Mouse (Mus musculus) neural tube, embryonic 13.5 days (tissue): ENCODE data around the gene Ank2. TPM values are rescaled to one million over a fixed set of nuclear protein-coding genes. Genes with fewer than 3 reads are reported as not detected.

Source experiments
- ATAC-seq: fragments of 200-750 bp; cut with Nextera tagmentation; 2 replicates; pipeline ENCODE4 v1.8.0; 2017; ENCODE audit warnings: low read depth, mild to moderate bottlenecking, moderate TSS enrichment, moderate library complexity
- H3K27ac ChIP-seq: fragments of 300-500 bp; sonication (generic); replicated peaks from 2 replicates; pipeline ENCODE4 v1.5.1; 2015; ENCODE audit warnings: moderate library complexity, mild to moderate bottlenecking, inconsistent platforms
- H3K27me3 ChIP-seq: fragments of 300-500 bp; sonication (generic); 2 replicates; pipeline ENCODE4 v1.6.1; 2015; ENCODE audit warnings: mild to moderate bottlenecking, inconsistent platforms
- H3K36me3 ChIP-seq: fragments of 300-500 bp; sonication (generic); 2 replicates; pipeline ENCODE4 v1.6.1; 2015; ENCODE audit warnings: mild to moderate bottlenecking, inconsistent platforms
- H3K4me1 ChIP-seq: fragments of 300-500 bp; sonication (generic); replicated peaks from 2 replicates; pipeline ENCODE4 v1.6.1; 2015; ENCODE audit warnings: inconsistent platforms
- H3K4me2 ChIP-seq: fragments of 300-500 bp; sonication (generic); 2 replicates; pipeline ENCODE4 v1.6.1; 2015; ENCODE audit warnings: inconsistent platforms, mild to moderate bottlenecking, moderate library complexity
- H3K4me3 ChIP-seq: fragments of 300-500 bp; sonication (generic); 2 replicates; pipeline ENCODE4 v1.5.1; 2015; ENCODE audit warnings: mild to moderate bottlenecking, inconsistent platforms
- H3K9ac ChIP-seq: fragments of 300-500 bp; sonication (generic); 2 replicates; pipeline ENCODE4 v1.6.1; 2015; ENCODE audit warnings: moderate library complexity, mild to moderate bottlenecking, inconsistent platforms
- H3K9me3 ChIP-seq: fragments of 300-500 bp; sonication (generic); 2 replicates; pipeline ENCODE4 v1.6.1; 2016; ENCODE audit warnings: inconsistent platforms
- WGBS: fragments of 180-500 bp; shearing (Covaris S2); methylation state at CpG from one replicate; pipeline ENCODE4 v1.1.7; 2015; 5-methylcytosine and 5-hydroxymethylcytosine counted together
- polyA plus RNA-seq: library from polyadenylated mRNA; unstranded; fragments of >200 nt; fragmentation: Nextera tagmentation; extraction: Ambion mirVana; gene quantifications from 2 replicates; pipeline ENCODE4 v1.2.1, GENCODE M21; 2015

The Ank2 gene
- polyA plus RNA-seq, 1 experiment from 2014 or later = 119 TPM

GRCm38 (mm10) chr3:127205883-127206434, 293.2 kb downstream of the Ank2 start:
- Histone ChIP-seq H3K9ac (no peak overlapping the region), H3K36me3 (no peaks in the 10 kb centered on the region), H3K27ac (no peak overlapping the region; the same call in 1 of the 2 replicates), H3K9me3 (no peaks in the 10 kb centered on the region), H3K4me3 (no peak overlapping the region), H3K4me2 (no peak overlapping the region), H3K27me3 (no peaks in the 10 kb centered on the region), H3K4me1 (peaks cover 10% of the 10 kb centered on the region; the same call in 1 of the 2 replicates)
- no peak for ATAC-seq
- WGBS = 87% methylated on average over 5 of the region's 5 CpGs

DNA sequence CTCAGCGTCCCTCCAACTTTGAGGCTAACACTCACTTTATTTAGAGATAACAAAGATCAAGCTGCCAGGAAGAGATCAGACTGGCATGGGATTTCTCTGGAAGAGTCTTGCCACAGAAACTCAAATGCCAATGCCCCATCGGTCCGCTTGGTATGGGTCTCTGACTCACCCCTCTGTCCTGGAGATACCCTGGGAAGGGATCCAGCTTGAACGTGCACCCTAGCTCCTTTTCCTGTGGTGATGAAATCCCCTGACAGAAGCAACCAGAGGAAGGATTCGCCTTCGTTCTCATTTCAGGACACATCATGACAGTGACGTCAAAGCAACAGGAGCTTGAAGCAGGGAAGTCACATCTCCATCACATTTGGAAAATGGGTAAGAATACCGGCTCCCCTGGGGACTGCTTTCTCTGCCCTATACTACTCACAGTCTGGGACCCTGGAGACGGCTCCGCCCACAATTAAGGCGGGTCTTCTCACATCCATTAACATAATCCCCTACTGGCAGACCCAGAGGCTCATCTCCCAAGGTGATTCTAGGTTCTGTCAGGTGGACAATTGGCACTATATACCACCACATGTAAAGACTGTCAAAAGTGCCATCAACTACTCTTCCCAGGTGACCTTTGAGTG, 296.6 kb downstream of the Ank2 start:
- H3K9ac ChIP-seq = no peak overlapping the region
- H3K4me1 ChIP-seq = peaks cover 11% of the 10 kb centered on the region; the same call in 1 of the 2 replicates
- H3K36me3 ChIP-seq = no peaks in the 10 kb centered on the region
- H3K9me3 ChIP-seq = no peaks in the 10 kb centered on the region
- no peak overlapping the region for H3K4me3 ChIP-seq
- H3K27ac ChIP-seq = no peak overlapping the region
- ATAC-seq = no peak
- H3K27me3 ChIP-seq = no peaks in the 10 kb centered on the region
- 54% methylated on average over 11 of the region's 11 CpGs for WGBS
- no peak overlapping the region for H3K4me2 ChIP-seq

GRCm38 (mm10) chr3:127200789-127201188, 298.4 kb downstream of the Ank2 start:
- no peak overlapping the region for H3K27ac ChIP-seq
- 65% methylated on average over 3 of the region's 3 CpGs for WGBS
- no peak for ATAC-seq

GRCm38 (mm10) chr3:127199112-127199665, 300.0 kb downstream of the Ank2 start:
- no peak overlapping the region for H3K4me3 ChIP-seq
- no peaks in the 10 kb centered on the region for H3K27me3 ChIP-seq
- 0 out of 2 replicates have a peak overlapping the region, but pooled peaks have one; percentile 0 for H3K27ac ChIP-seq
- H3K4me2 ChIP-seq = no peak overlapping the region
- no peaks in the 10 kb centered on the region for H3K36me3 ChIP-seq
- peaks cover 9% of the 10 kb centered on the region for H3K4me1 ChIP-seq
- H3K9ac ChIP-seq = no peak overlapping the region
- 83% methylated on average over 9 of the region's 9 CpGs for whole genome bisulfite sequencing
- no peaks in the 10 kb centered on the region for H3K9me3 ChIP-seq
- ATAC-seq = no peak

More at GRCm38 (mm10) chr3:127200789-127201188, 298.4 kb downstream of the Ank2 start:
- peaks cover 9% of the 10 kb centered on the region; the same call in 1 of the 2 replicates for H3K4me1 ChIP-seq
- H3K9ac ChIP-seq = no peak overlapping the region
- H3K4me2 ChIP-seq = no peak overlapping the region
- no peaks in the 10 kb centered on the region for H3K9me3 ChIP-seq
- no peak overlapping the region for H3K4me3 ChIP-seq
- no peaks in the 10 kb centered on the region for H3K27me3 ChIP-seq
- H3K36me3 ChIP-seq = no peaks in the 10 kb centered on the region

DNA sequence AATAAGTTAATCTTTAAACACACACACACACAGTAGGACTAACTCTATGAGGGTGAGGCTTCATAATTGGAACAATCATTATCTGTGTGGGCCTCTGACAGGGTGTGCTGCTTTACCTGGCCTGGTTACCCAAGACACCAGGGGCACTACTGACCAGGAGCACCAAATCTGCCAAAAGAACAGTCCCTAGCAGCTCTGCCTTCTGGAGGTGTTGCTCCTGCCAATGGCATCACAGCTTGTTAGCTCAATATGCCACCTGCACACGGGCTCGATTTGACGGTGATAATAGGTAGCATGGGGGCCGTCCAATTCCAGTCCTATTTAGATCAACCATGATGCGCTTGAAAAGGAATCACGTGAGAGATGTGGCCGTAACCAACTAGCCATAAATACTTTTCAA, 300.5 kb downstream of the Ank2 start:
- no peak for ATAC-seq
- Histone ChIP-seq H3K27me3 (no peaks in the 10 kb centered on the region), H3K9me3 (no peaks in the 10 kb centered on the region), H3K27ac (no peak overlapping the region), H3K4me3 (no peak overlapping the region), H3K36me3 (no peaks in the 10 kb centered on the region), H3K4me1 (peaks cover 9% of the 10 kb centered on the region), H3K9ac (no peak overlapping the region), H3K4me2 (no peak overlapping the region)
- WGBS = 74% methylated on average over 7 of the region's 7 CpGs

DNA sequence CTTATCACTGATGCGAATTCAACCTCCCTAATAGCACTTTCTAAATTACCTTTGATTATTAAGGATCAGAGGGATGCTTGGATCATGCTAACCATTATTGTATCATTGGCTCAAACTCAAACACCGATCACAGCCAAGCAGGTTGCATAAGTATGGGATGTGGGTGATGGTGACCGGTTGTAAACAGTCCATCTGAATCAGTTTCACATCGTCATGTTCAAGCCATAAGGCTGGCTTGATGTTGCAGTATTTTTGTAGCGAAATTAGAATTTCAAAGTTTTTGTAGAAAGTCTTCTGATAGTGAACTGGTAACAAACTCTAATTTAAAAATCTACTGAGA, 310.4 kb downstream of the Ank2 start:
- H3K4me1 ChIP-seq = peaks cover 18% of the 10 kb centered on the region
- no peak overlapping the region for H3K9ac ChIP-seq
- no peak overlapping the region for H3K4me3 ChIP-seq
- H3K9me3 ChIP-seq = no peaks in the 10 kb centered on the region
- H3K36me3 ChIP-seq = no peaks in the 10 kb centered on the region
- ATAC-seq = no peak
- no peak overlapping the region for H3K4me2 ChIP-seq
- WGBS = 95% methylated on average over 5 of the region's 5 CpGs
- H3K27ac ChIP-seq = no peak overlapping the region
- H3K27me3 ChIP-seq = no peaks in the 10 kb centered on the region

- WGBS = 91% methylated on average over 5 of the region's 5 CpGs
- H3K9ac ChIP-seq = no peak overlapping the region
- no peaks in the 10 kb centered on the region for H3K9me3 ChIP-seq
- H3K27me3 ChIP-seq = no peaks in the 10 kb centered on the region
- no peak overlapping the region for H3K4me3 ChIP-seq
- no peaks in the 10 kb centered on the region for H3K36me3 ChIP-seq
- no peak overlapping the region for H3K4me2 ChIP-seq
- ATAC-seq = no peak
- peaks cover 18% of the 10 kb centered on the region for H3K4me1 ChIP-seq
- no peak overlapping the region for H3K27ac ChIP-seq
Measured at GRCm38 (mm10) chr3:127188086-127188788, 310.9 kb downstream of the Ank2 start.

DNA sequence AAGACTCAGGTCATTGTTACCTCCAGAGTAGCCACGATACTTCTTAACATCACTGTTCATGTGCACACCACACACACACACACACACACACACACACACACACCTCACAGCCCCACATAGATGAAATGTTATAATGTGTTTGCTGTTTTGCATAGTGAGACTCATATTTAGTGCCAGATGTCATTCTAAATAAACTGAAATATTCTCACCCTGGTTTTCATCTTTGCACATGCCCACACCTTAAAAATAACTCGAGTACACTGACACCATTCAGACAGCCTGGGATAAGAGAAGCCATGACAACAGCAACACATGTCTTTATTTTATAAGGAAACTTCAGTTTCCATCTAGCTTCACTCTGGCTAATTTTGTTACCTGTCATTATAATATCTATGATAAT, 312.1 kb downstream of the Ank2 start:
- Histone ChIP-seq H3K27ac (no peak overlapping the region), H3K9ac (no peak overlapping the region), H3K4me3 (no peak overlapping the region), H3K4me2 (no peak overlapping the region), H3K9me3 (no peaks in the 10 kb centered on the region), H3K36me3 (no peaks in the 10 kb centered on the region), H3K4me1 (peaks cover 18% of the 10 kb centered on the region), H3K27me3 (no peaks in the 10 kb centered on the region)
- WGBS = 93% methylated on average over 2 of the region's 2 CpGs
- no peak for ATAC-seq

DNA sequence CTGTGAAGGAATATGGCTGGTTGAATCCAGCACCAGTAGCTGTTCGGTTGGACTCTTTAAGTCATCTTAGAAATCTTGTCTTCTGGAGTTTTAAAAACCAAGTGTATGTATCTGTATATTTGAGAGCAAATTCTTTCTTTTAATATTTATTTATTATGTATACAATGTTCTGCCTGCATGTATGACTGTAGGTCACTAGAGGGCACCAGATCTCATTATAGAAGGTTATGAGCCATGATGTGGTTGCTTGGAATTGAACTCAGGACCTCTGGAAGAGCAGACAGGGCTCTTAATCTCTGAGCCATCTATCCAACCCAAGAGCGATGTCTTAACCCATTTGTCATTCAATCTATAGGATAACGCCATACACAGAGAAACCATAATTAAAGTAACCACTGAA, 312.9 kb downstream of the Ank2 start:
- H3K27ac ChIP-seq = no peak overlapping the region

GRCm38 (mm10) chr3:127183998-127184753, 315.0 kb downstream of the Ank2 start:
- ATAC-seq = peak; percentile 78
- no peak overlapping the region for H3K4me3 ChIP-seq
- no peaks in the 10 kb centered on the region for H3K9me3 ChIP-seq
- H3K27me3 ChIP-seq = no peaks in the 10 kb centered on the region
- H3K27ac ChIP-seq = peak overlapping the region; percentile 59
- no peak overlapping the region for H3K9ac ChIP-seq
- peaks cover 11% of the 10 kb centered on the region for H3K4me1 ChIP-seq
- no peak overlapping the region for H3K4me2 ChIP-seq
- 13% methylated on average over 5 of the region's 5 CpGs for WGBS
- H3K36me3 ChIP-seq = no peaks in the 10 kb centered on the region

More for the DNA sequence above, 312.9 kb downstream of the Ank2 start:
- Histone ChIP-seq H3K27me3 (no peaks in the 10 kb centered on the region), H3K9me3 (no peaks in the 10 kb centered on the region), H3K36me3 (no peaks in the 10 kb centered on the region), H3K4me3 (no peak overlapping the region), H3K9ac (no peak overlapping the region), H3K4me2 (no peak overlapping the region), H3K4me1 (peaks cover 13% of the 10 kb centered on the region)
- ATAC-seq = no peak
- WGBS = 93% methylated on average over 3 of the region's 3 CpGs

- Histone ChIP-seq H3K27ac (no peak overlapping the region), H3K9me3 (no peaks in the 10 kb centered on the region), H3K4me3 (no peak overlapping the region), H3K36me3 (no peaks in the 10 kb centered on the region), H3K9ac (no peak overlapping the region), H3K27me3 (no peaks in the 10 kb centered on the region), H3K4me2 (no peak overlapping the region), H3K4me1 (no peaks in the 10 kb centered on the region)
- WGBS = 68% methylated on average over 2 of the region's 2 CpGs
- no peak for ATAC-seq
Measured at GRCm38 (mm10) chr3:127172697-127173096, 326.5 kb downstream of the Ank2 start.

DNA sequence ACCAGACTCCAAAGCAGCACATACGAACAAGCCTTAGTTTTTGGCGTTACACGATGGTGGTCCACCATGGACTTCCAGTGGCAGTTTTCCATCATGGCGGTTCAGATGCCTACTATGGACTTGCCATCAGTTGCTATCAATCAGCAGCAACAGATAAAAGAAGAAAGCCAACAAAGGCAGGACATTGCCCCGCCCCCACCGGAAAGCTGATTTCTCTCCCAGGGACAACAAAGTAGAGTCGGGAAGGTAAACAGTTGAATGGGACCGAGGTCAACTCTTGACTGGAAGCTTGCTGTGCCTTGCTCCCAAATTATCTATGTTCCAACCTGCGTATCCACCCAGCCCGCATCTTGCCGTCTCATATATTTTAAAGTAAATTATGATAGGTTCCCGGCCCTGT, 328.9 kb downstream of the Ank2 start:
- no peak overlapping the region for H3K4me3 ChIP-seq
- H3K27ac ChIP-seq = no peak overlapping the region
- no peak overlapping the region for H3K9ac ChIP-seq
- ATAC-seq = no peak
- no peaks in the 10 kb centered on the region for H3K27me3 ChIP-seq
- no peak overlapping the region for H3K4me2 ChIP-seq
- no peaks in the 10 kb centered on the region for H3K9me3 ChIP-seq
- WGBS = 83% methylated on average over 12 of the region's 12 CpGs
- no peaks in the 10 kb centered on the region for H3K4me1 ChIP-seq
- no peaks in the 10 kb centered on the region for H3K36me3 ChIP-seq
